Mouse (Mus musculus) lung, postnatal 0 days (tissue): ENCODE measurements around the gene Gtf2h3. TPM values are rescaled to one million over a fixed set of nuclear protein-coding genes. Genes with fewer than 3 reads are reported as not detected.

Experiments used
- ATAC-seq: fragments of 200-750 bp; cut with Nextera tagmentation; 2 replicates; pipeline ENCODE4 v1.8.0; 2017; ENCODE audit warnings: moderate library complexity
- DNase-seq: peaks from one replicate; pipeline ENCODE4 v3.0.0-alpha.2; 2016; ENCODE audit warnings: low spot score
- H3K27ac ChIP-seq: fragments of 300-500 bp; sonication (generic); 2 replicates; pipeline ENCODE4 v1.5.1; 2014; ENCODE audit warnings: antibody characterized with exemption, mild to moderate bottlenecking, low read length, mixed read lengths
- H3K27me3 ChIP-seq: fragments of 300-500 bp; sonication (generic); replicated peaks from 2 replicates; pipeline ENCODE4 v1.6.1; 2014; ENCODE audit warnings: low read length, mixed read lengths; ENCODE audit not compliant: insufficient read depth
- H3K36me3 ChIP-seq: fragments of 300-500 bp; sonication (generic); 2 replicates; pipeline ENCODE4 v1.6.1; 2014; ENCODE audit warnings: low read length, mixed read lengths; ENCODE audit not compliant: insufficient read depth
- H3K4me1 ChIP-seq: fragments of 300-500 bp; sonication (generic); 2 replicates; pipeline ENCODE4 v1.6.1; 2014; ENCODE audit warnings: antibody characterized with exemption, low read depth, low read length, mixed read lengths; ENCODE audit not compliant: insufficient read depth
- H3K4me2 ChIP-seq: fragments of 300-500 bp; sonication (generic); replicated peaks from 2 replicates; pipeline ENCODE4 v1.6.1; 2014; ENCODE audit warnings: low read depth, mild to moderate bottlenecking, low read length, moderate library complexity, mixed read lengths
- H3K4me3 ChIP-seq: fragments of 300-500 bp; sonication (generic); 2 replicates; pipeline ENCODE4 v1.5.1; 2014; ENCODE audit warnings: low read depth, low read length
- H3K9ac ChIP-seq: fragments of 300-500 bp; sonication (generic); replicated peaks from 2 replicates; pipeline ENCODE4 v1.6.1; 2014; ENCODE audit warnings: low read depth, mild to moderate bottlenecking
- H3K9me3 ChIP-seq: fragments of 300-500 bp; sonication (generic); 2 replicates; pipeline ENCODE4 v1.6.1; 2016; ENCODE audit warnings: low read length, mixed read lengths
- CTCF ChIP-seq: IDR thresholded peaks from 2 replicates; pipeline ENCODE4 v1.5.1; 2016; ENCODE audit warnings: antibody characterized with exemption, mild to moderate bottlenecking
- EP300 ChIP-seq: IDR thresholded peaks from 2 replicates; pipeline ENCODE4 v1.6.1; 2016; ENCODE audit warnings: antibody characterized with exemption, mild to moderate bottlenecking, control low read depth
- WGBS: fragments of 180-500 bp; shearing (Covaris S2); extraction: QIAGEN DNeasy Blood & Tissue Kit; methylation state at CpG from one replicate; pipeline ENCODE4 v1.1.7; 2014; 5-methylcytosine and 5-hydroxymethylcytosine counted together
- polyA plus RNA-seq: library from polyadenylated mRNA; unstranded; fragments of >200 nt; fragmentation: Nextera tagmentation; extraction: Ambion mirVana; gene quantifications from 2 replicates; pipeline ENCODE4 v1.2.1, GENCODE M21; 2015

The Gtf2h3 gene
- polyA plus RNA-seq, 1 experiment from 2014 or later = 25.3 TPM

- peak within 1 kb of the TSS; percentile 82 for H3K27ac ChIP-seq
- H3K4me1 ChIP-seq = peaks cover 4% of the 10 kb centered on the region; the same call in 1 of the 2 replicates
- WGBS = under 1% methylated on average over 66 of the region's 66 CpGs
- H3K9me3 ChIP-seq = no peaks in the 10 kb centered on the region
- H3K36me3 ChIP-seq = 0 out of 2 replicates have a peak, but pooled peaks cover 5% of the 10 kb centered on the region
- H3K27me3 ChIP-seq = no peaks in the 10 kb centered on the region
- ATAC-seq (peak; percentile 93), DNase-seq (peak; percentile 96)
- peak within 1 kb of the TSS; percentile 85 for H3K4me3 ChIP-seq
- H3K4me2 ChIP-seq = peak within 1 kb of the TSS; percentile 83
- peak within 1 kb of the TSS; percentile 68 for H3K9ac ChIP-seq
- TF ChIP-seq EP300 = no peak
- peak; percentile 57 for TF ChIP-seq CTCF
These were observed 26.2 kb upstream of the Gtf2h3 start, which contains the start of gene Ddx55 for GRCm38 (mm10) chr5:124552558-124553307. Ddx55 (plus strand) TSS chr5:124552864.

DNA sequence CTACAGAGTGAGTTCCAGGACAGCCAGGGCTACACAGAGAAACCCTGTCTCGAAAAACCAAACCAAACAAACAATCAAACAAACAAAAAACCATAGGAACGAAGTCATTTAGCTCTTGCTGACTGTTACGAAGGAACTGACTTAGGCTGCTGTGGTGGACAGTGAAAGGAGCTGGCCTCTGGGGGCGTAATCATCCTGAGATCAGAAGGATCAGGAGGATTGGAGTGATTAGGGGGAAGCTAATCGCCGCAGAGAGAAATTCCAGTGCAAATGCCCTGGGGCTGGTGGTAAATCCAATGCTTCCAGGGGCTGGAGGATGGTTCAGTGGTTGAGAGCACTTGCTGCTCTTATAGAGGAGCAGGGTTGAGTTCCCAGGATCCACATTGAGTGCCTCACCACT, 25.3 kb upstream of the Gtf2h3 start:
- Histone ChIP-seq H3K9me3 (no peaks in the 10 kb centered on the region), H3K27ac (no peak overlapping the region), H3K4me3 (no peak overlapping the region), H3K4me2 (no peak overlapping the region), H3K4me1 (peaks cover 4% of the 10 kb centered on the region; the same call in 1 of the 2 replicates), H3K9ac (no peak overlapping the region; the same call in 1 of the 2 replicates), H3K36me3 (0 out of 2 replicates have a peak, but pooled peaks cover 7% of the 10 kb centered on the region), H3K27me3 (no peaks in the 10 kb centered on the region)
- TF ChIP-seq CTCF (no peak), EP300 (no peak)
- DNase-seq (no peak), ATAC-seq (no peak)
- 69% methylated on average over 6 of the region's 6 CpGs for WGBS

DNA sequence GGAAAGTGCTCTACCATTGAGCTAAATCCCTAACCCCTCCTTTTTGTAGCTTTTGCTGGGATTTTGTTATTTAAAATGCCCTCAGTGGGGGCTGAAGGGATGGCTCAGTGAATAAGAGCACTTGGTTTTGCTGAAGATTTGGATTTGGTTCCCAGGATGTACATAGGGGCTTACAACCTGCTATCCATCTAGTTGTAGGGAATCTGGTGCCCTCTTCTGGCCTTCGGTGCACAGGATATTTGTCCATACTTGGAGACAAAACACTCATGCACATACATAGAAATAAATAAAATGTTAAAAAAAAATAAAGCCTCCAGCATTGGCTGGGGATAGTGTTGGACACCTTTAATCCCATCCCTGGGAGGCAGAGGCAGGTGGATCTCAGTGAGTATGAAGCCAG, 23.8 kb upstream of the Gtf2h3 start:
- 0 out of 2 replicates have a peak, but pooled peaks cover 10% of the 10 kb centered on the region for H3K36me3 ChIP-seq
- H3K27me3 ChIP-seq = no peaks in the 10 kb centered on the region
- ATAC-seq = no peak
- no peak overlapping the region for H3K9ac ChIP-seq
- WGBS = 60% methylated on average over 1 of the region's 1 CpGs
- H3K9me3 ChIP-seq = no peaks in the 10 kb centered on the region
- peaks cover 4% of the 10 kb centered on the region; the same call in 1 of the 2 replicates for H3K4me1 ChIP-seq
- H3K4me2 ChIP-seq = no peak overlapping the region
- H3K27ac ChIP-seq = no peak overlapping the region
- TF ChIP-seq CTCF (peak; percentile 54), EP300 (no peak)
- H3K4me3 ChIP-seq = no peak overlapping the region
- no peak for DNase-seq

DNA sequence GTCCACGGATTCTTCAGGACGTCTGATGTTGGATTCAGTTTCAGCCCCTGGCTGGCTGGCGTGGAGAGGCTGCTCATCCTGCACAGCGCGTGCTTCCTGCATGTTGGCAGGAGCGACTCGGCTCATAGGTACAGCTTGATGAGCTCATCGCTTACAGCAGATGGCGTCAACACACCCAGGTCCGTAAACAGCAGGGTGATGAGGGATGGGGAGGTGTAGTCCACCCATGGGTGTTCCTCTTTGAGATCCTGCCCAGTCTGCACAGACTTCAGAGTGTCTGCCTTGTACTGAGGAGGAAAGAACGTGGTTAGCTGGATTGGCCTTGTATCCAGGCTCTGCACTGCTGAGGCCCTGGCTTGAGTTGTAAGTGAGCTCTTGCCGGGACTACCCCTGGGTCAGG, 7.9 kb upstream of the Gtf2h3 start:
- Histone ChIP-seq H3K36me3 (peaks cover 47% of the 10 kb centered on the region), H3K4me1 (no peaks in the 10 kb centered on the region), H3K4me3 (no peak overlapping the region), H3K27me3 (no peaks in the 10 kb centered on the region), H3K27ac (no peak overlapping the region), H3K9ac (no peak overlapping the region), H3K4me2 (no peak overlapping the region), H3K9me3 (no peaks in the 10 kb centered on the region)
- TF ChIP-seq CTCF (no peak), EP300 (no peak)
- DNase-seq = no peak
- WGBS = 86% methylated on average over 12 of the region's 12 CpGs
- no peak for ATAC-seq

GRCm38 (mm10) chr5:124575467-124575866, 3.5 kb upstream of the Gtf2h3 start:
- Histone ChIP-seq H3K9me3 (no peaks in the 10 kb centered on the region), H3K9ac (no peak overlapping the region), H3K4me3 (no peak overlapping the region), H3K4me2 (no peak overlapping the region), H3K27ac (no peak overlapping the region), H3K27me3 (no peaks in the 10 kb centered on the region), H3K36me3 (peaks cover 32% of the 10 kb centered on the region), H3K4me1 (peaks cover 9% of the 10 kb centered on the region; the same call in 1 of the 2 replicates)
- WGBS = 71% methylated on average over 7 of the region's 7 CpGs
- ATAC-seq (no peak), DNase-seq (peak; percentile 45)
- TF ChIP-seq EP300 = no peak
- no peak for TF ChIP-seq CTCF

DNA sequence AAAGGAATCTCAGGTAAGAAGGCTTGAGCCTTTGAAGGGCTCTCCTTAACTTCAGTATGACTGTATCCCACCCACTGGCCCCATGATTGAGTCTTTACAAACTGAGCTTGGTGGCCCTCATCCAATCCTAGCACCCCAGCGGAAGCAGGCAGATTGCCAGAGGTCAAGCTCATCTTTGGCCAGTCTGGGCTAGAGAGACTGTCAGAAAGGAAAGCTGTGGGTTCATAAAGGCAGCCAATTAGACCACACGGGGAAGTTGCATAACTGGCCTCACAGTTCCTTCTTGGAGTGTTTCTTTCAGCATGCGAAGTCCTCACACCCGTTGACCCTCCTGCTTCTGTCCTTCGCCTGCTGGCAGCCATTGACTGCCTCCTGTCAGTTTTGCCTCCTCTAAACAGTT, 3.6 kb downstream of the Gtf2h3 start:
- H3K27ac ChIP-seq = no peak overlapping the region
- ATAC-seq = peak; percentile 61
- H3K9ac ChIP-seq = no peak overlapping the region
- H3K4me2 ChIP-seq = no peak overlapping the region
- peaks cover 9% of the 10 kb centered on the region; the same call in 1 of the 2 replicates for H3K4me1 ChIP-seq
- no peak overlapping the region for H3K4me3 ChIP-seq
- TF ChIP-seq CTCF = no peak
- TF ChIP-seq EP300 = no peak
- DNase-seq = peak; percentile 86
- no peaks in the 10 kb centered on the region for H3K27me3 ChIP-seq
- no peaks in the 10 kb centered on the region for H3K9me3 ChIP-seq
- WGBS = 55% methylated on average over 5 of the region's 5 CpGs
- H3K36me3 ChIP-seq = peaks cover 13% of the 10 kb centered on the region; the same call in 1 of the 2 replicates
